Mouse (Mus musculus) frontal cortex, postnatal 25 days (tissue): ENCODE results near the gene Fbxo39.

Experiments
- DNase-seq, 2 experiments: peaks; one replicate each; pipeline ENCODE4 v3.0.0; 2022; ENCODE audit warnings: low spot score in 2 of 2

Fbxo39 gene

DNA sequence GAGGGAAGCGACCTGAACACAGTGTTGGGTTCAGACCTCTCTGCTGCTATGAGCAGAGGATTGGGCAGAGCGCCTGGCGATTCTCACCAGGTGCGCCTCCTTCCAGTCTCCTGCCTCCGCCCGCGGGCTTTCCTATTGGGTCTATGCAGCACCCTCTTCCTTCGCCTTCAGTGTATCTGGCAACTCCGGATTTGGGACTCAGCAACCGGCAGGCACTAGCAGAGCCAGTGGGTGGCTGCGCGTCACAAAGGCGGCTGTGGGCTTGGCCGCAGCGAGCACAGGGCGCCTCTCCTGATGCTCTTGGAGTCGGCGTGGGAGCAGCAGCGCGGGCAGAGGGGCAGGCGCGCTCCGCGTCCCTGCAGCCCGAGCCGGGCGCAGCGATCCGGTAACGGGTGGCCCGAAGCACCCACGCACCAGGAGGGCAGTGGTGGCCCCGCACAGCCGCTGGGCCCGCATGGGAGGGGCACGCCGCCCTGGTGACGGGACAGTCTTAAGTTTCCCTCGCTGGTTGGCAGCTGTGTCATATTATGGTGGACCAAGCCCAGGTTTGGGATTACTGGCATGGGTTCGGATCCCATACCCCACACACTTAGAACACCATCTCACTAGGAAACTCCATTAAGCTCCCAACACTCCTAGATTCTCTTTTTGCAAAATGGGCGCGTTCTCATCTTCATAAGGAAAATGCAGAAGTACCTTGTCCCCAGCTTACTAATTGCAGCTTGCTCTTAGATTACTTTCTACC is at the start of gene Fbxo39:
Gene Fbxo39, plus strand, starts transcription at position 294 of the 745 bp plus-strand sequence.
- peak in 1 of 2 experiments; percentile 16 for DNase-seq

DNA sequence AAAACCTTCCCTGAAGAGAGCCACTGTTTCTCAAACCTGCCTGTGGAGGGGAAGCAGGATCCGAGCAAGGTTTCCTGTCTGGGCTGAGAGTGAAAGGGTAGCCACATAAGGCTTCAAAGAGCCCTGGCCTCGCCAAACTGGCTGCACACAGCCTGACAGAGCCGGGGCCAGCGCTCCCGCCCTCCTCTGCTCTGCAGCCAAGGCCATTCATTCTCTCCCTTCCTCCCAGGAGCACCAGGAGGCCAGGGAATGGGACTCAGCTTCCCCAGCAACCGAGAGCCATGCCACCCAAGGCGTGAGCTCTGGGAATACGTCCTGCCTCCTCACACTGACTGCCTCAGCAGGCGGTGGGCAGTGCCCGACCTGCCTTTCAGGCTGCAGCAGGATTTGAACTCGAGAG is 48.8 kb upstream of the Fbxo39 start:
- DNase-seq: peak in 1 of 2 experiments; percentile 23

DNA sequence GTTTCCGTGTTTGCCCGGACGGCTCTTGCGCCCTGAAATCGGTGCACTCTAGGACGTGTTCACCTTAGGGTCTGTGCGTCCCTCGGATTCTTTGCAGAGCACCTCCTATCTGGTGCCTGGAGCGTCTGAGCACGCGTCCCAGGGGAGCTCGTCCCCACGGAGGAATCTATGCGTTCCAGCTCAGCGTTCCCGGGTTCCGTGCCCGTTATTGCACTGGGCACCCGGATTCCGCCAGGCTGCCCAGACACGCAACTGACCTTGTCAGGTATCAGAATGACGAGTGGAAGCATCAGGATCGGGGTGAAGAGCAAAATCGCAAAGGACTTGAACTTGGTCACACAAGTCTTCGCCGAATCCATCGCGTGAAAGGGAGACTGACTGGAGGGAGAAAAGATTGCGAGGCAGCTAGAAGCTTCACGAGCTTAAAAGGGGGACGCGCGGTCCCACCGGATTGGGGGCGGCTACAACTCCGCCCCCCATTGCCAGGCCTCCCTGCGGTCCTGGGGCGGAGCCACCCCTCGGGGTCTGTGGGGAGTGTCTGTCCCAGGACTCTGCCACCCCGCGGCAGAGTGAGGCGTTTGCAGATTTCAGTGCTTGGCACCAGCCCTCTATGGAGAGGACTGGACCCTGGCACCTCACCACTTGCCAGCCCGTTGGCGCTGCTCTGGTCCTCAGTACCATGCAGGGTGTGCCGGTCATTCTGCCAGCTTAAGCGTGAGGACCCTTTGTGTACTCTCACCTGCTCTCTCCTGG is 47.9 kb upstream of the Fbxo39 start:
- peak in 1 of 2 experiments; percentile 32 for DNase-seq

- no peak for DNase-seq
Observed at GRCm38 (mm10) chr11:72266960-72267560, 47.2 kb upstream of the Fbxo39 start, which contains the start of gene Slc13a5. TSS of gene Slc13a5 (minus strand) at chr11:72267222.

DNA sequence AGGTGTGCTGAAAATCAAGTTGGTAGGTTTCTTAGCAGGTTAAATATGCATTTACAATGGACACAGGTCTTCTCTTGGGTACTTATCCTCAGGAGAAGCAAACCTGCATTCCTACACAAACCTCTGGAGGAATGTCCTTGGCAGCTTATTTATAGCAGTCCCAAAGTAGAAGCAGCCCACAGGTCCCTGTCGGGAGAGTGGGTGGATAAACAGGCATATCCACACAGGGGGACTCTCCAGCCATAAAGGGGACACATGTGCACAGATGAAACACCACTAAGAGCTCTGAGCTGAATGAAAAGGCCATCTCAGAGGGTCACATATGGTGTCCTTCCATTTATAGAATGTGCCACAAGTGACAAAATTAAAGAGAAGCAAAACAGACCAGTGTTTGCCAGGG is 42.5 kb upstream of the Fbxo39 start:
- DNase-seq: no peak

DNA sequence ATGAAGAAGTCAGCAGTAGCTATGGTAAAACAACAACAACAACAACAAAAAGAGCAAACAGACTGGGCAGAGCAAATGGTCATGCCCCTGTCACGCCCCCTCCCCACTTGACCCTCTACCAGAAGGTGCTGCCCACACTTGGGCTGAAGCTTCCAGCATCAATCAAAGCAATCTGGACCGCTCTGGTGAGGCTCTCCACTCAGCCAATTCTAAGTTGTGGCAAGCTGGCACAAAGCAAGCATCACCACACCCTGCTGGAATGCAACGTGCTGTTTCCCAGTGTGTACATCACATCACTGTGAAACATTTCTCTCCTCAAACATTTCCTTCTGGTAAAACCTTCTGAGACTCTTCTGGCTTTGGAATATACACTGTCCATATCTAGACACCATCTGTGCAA is 40.9 kb upstream of the Fbxo39 start:
- no peak for DNase-seq

DNA sequence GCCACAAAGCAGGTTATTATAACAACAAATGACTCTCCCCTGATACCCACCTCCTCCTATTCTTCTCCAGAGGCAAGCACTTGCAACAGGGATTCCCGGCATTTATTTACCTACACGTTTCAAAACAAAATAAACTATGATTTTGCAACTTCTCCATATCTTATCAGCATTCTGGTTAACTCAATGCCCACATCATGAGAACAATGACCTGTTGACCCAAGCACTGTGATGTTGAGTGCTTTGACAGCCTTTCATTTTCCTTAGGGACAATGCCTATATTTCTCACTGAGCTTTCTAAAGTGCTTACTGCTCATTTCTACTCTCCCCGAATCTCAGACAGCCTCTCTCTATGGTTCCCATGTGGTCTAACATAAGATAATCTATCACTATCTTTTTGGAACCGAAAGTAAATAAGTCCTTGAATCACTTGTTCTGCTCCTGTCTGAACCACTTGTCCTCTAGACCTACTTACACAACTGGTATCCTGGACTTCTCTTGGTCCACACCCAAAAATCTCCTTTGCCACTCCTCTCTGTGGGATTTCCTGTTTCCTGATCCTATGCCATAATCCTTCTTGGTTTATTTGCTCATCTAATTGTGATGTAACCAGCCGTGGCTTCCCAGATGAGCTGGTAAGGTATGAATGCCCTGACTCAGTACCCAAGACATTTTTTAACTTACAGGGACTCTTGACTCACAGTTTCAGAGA is 32.9 kb upstream of the Fbxo39 start:
- no peak for DNase-seq

- no peak for DNase-seq
Observed at GRCm38 (mm10) chr11:72281852-72282400, 32.3 kb upstream of the Fbxo39 start.

- DNase-seq: no peak
Observed at GRCm38 (mm10) chr11:72283486-72284224, 30.6 kb upstream of the Fbxo39 start.

DNA sequence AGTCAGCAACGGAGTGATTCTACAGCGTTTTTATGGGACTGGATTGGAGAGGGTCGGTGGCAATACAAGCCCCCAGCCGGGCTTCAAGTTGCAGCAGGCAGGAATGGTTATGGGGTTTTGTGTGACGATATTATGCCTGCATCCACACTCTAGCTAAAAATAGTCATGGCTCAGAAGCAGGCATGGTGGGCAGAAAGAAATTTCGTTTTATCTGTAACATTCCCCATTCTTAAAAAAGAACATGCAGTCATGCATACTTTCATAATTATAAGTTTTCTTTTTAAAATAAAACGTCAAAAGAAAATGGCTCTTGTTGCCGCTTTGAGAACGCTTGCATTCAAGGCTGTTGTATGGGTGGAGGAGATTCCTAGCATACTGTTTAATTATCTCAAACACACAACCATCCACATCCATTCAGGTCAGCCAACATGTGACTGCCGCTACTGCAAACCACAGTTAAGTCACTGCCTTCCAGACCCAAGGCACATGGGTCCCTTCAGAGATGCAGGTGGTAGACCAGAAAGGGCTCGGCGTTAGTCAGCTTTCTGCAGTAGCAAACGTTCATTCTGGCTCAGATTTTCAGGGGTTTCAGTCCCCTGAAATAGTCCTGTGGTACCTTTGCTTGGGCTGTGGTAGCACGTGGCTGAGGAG is 29.6 kb upstream of the Fbxo39 start:
- DNase-seq: no peak

- no peak for DNase-seq
Observed at GRCm38 (mm10) chr11:72285971-72286480, 28.2 kb upstream of the Fbxo39 start.

GRCm38 (mm10) chr11:72286651-72287050 is 27.6 kb upstream of the Fbxo39 start:
- no peak for DNase-seq

- no peak for DNase-seq
Observed at GRCm38 (mm10) chr11:72287126-72287525, 27.1 kb upstream of the Fbxo39 start.

- DNase-seq: no peak
Observed at GRCm38 (mm10) chr11:72287543-72287942, 26.7 kb upstream of the Fbxo39 start.

- no peak for DNase-seq
Observed at GRCm38 (mm10) chr11:72293116-72293515, 21.1 kb upstream of the Fbxo39 start.

- DNase-seq: peak in 1 of 2 experiments; percentile 18
Observed at GRCm38 (mm10) chr11:72301334-72301733, 12.9 kb upstream of the Fbxo39 start, which contains the start of gene Xaf1. TSS of gene Xaf1 (plus strand) at chr11:72301629.

GRCm38 (mm10) chr11:72302230-72302629 is 12.0 kb upstream of the Fbxo39 start:
- DNase-seq: peak in 1 of 2 experiments; percentile 35

GRCm38 (mm10) chr11:72307461-72307860 is 6.8 kb upstream of the Fbxo39 start:
- DNase-seq: no peak

DNA sequence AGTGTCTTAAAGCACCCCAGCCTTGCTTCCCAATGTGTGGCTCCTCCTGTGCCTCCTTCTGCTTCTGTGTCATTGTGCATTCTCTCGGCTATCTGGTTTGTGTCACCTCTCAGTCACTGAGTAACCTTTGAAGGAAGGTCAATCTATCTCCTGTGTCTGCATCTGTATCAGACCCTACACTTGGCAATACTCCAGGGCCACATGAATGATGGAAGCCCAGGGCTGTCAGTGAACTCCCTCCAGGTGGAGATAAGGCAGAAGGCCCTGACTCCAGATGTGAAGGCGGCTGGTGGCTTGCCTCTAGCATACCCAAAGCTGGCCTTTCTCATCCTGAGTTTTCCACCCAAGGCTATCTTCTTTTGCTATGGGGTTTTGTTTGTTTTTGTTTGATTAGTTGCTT is 5.3 kb upstream of the Fbxo39 start:
- no peak for DNase-seq

DNA sequence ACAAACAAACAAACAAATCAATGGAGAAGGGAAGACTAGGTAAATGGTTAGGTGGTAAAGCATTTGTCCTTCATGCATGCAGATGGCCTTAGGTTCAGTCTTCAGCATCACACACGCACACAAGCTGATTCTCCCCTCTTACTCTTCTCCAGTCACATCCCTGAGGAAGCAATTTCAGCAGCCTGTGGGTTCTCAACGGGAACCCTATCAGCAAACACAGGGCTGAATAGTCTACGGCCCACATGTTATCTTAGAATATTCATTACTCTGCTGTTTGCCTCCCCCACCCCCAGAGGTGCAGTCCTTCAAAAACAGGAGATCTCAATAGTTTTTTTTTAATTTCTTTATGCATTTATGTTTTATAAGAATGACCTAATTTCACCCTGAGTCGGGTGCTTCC is 3.8 kb upstream of the Fbxo39 start:
- DNase-seq: no peak
